Mouse (Mus musculus) liver, postnatal 0 days (tissue): ENCODE results near the gene Gspt1. TPM values are rescaled to one million over a fixed set of nuclear protein-coding genes. Genes with fewer than 3 reads are reported as not detected.
A peak's percentile ranks its signal among the peaks of the same experiment; 100 is the strongest.

Experiments used
- ATAC-seq: fragments of 200-750 bp; cut with Nextera tagmentation; 2 replicates; pipeline ENCODE4 v1.8.0; 2017; ENCODE audit warnings: mild to moderate bottlenecking, moderate library complexity
- DNase-seq: peaks from one replicate; pipeline ENCODE4 v3.0.0-alpha.2; 2016
- H3K27ac ChIP-seq: fragments of 300-500 bp; sonication (generic); 2 replicates; pipeline ENCODE4 v1.5.1; 2014; ENCODE audit warnings: antibody characterized with exemption, moderate library complexity, mild to moderate bottlenecking, low read depth
- H3K27me3 ChIP-seq: fragments of 300-500 bp; sonication (generic); 2 replicates; pipeline ENCODE4 v1.6.1; 2014; ENCODE audit warnings: low read length, control low read depth, mixed read lengths; ENCODE audit not compliant: insufficient read depth
- H3K36me3 ChIP-seq: fragments of 300-500 bp; sonication (generic); replicated peaks from 2 replicates; pipeline ENCODE4 v1.6.1; 2014; ENCODE audit warnings: mild to moderate bottlenecking, control low read depth, low read length, moderate library complexity, mixed read lengths; ENCODE audit not compliant: insufficient read depth
- H3K4me1 ChIP-seq: fragments of 300-500 bp; sonication (generic); 2 replicates; pipeline ENCODE4 v1.6.1; 2014; ENCODE audit warnings: antibody characterized with exemption, mild to moderate bottlenecking, control low read depth; ENCODE audit not compliant: insufficient read depth
- H3K4me2 ChIP-seq: fragments of 300-500 bp; sonication (generic); 2 replicates; pipeline ENCODE4 v1.6.1; 2014; ENCODE audit warnings: low read depth, mild to moderate bottlenecking, low read length, moderate library complexity, mixed read lengths
- H3K4me3 ChIP-seq: fragments of 300-500 bp; sonication (generic); 2 replicates; pipeline ENCODE4 v1.5.1; 2014; ENCODE audit warnings: low read depth, low read length
- H3K9ac ChIP-seq: fragments of 300-500 bp; sonication (generic); replicated peaks from 2 replicates; pipeline ENCODE4 v1.6.1; 2014; ENCODE audit warnings: mild to moderate bottlenecking, moderate library complexity
- H3K9me3 ChIP-seq: fragments of 300-500 bp; sonication (generic); 2 replicates; pipeline ENCODE4 v1.6.1; 2016; ENCODE audit warnings: mild to moderate bottlenecking, control low read depth, low read length, mixed read lengths
- CTCF ChIP-seq: sonication (generic); IDR thresholded peaks from 2 replicates; pipeline ENCODE4 v1.5.1; 2016; ENCODE audit warnings: antibody characterized with exemption, low read depth
- EP300 ChIP-seq: IDR thresholded peaks from 2 replicates; pipeline ENCODE4 v1.6.1; 2016; ENCODE audit warnings: antibody characterized with exemption, low read depth, mild to moderate bottlenecking
- WGBS: fragments of 180-500 bp; shearing (Covaris S2); extraction: QIAGEN DNeasy Blood & Tissue Kit; methylation state at CpG from one replicate; pipeline ENCODE4 v1.1.7; 2014; ENCODE audit not compliant: insufficient replicate concordance; 5-methylcytosine and 5-hydroxymethylcytosine counted together
- polyA plus RNA-seq: library from polyadenylated mRNA; unstranded; fragments of >200 nt; fragmentation: Nextera tagmentation; extraction: Ambion mirVana; gene quantifications from 2 replicates; pipeline ENCODE4 v1.2.1, GENCODE M21; 2015

Gspt1 gene
- polyA plus RNA-seq, 1 experiment from 2014 or later: 25.2 TPM

- DNase-seq: no peak
- TF ChIP-seq EP300: no peak
- no peak for TF ChIP-seq CTCF
- peaks cover 19% of the 10 kb centered on the region for H3K4me1 ChIP-seq
- peaks cover 52% of the 10 kb centered on the region for H3K36me3 ChIP-seq
- 78% methylated on average over 3 of the region's 3 CpGs for WGBS
- H3K4me2 ChIP-seq: no peak overlapping the region
- no peaks in the 10 kb centered on the region for H3K9me3 ChIP-seq
- no peak for ATAC-seq
- no peak overlapping the region for H3K9ac ChIP-seq
- no peak overlapping the region for H3K4me3 ChIP-seq
- H3K27ac ChIP-seq: no peak overlapping the region
- no peaks in the 10 kb centered on the region for H3K27me3 ChIP-seq
Measured at GRCm38 (mm10) chr16:11200247-11200646, 53.9 kb downstream of the Gspt1 start.

DNA sequence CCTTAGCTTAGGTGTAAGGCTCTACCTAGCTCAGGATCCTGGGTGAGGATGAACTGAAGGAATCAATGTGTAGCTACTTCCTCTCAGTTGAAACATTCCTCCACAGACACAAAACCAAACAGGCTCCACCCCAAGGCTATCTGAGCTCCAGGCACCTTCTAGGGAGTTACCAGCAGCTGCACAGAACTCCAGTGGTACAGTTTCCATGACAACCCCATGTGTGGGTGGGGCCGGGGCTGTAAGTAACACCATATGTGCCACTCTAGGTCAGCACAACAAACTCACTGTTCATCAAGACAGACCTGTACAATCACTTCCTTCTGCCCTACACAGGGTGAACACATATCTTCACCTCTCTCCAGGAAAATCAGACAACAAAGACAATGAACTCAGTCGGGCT lies 55.7 kb downstream of the Gspt1 start:
- peak; percentile 34 for DNase-seq
- WGBS: 68% methylated on average over 2 of the region's 2 CpGs
- peaks cover 8% of the 10 kb centered on the region for H3K4me1 ChIP-seq
- H3K4me3 ChIP-seq: no peak overlapping the region
- no peaks in the 10 kb centered on the region for H3K9me3 ChIP-seq
- H3K4me2 ChIP-seq: no peak overlapping the region
- no peak overlapping the region for H3K27ac ChIP-seq
- no peaks in the 10 kb centered on the region for H3K27me3 ChIP-seq
- H3K36me3 ChIP-seq: peaks cover 69% of the 10 kb centered on the region
- H3K9ac ChIP-seq: no peak overlapping the region
- ATAC-seq: no peak
- no peak for TF ChIP-seq CTCF
- TF ChIP-seq EP300: no peak

DNA sequence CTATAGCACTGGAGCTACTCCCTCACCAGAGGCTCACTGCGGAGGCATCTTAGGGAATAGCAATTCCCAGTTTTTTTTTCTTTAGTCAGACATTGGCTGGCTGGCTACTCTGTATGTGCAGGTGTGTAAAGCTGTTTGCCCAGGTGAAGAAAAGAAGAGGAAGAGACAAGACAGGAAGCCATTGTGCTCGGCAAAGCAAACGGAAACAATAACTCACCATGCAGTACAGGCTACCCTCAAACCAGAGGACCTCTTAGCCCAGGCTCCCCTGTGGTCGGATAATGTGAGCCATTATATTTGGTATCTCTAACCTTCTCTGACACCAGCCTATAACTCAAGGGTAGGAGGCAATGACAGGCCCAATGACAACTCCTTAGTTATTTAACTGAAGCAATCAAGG lies 57.1 kb downstream of the Gspt1 start:
- no peak overlapping the region for H3K4me3 ChIP-seq
- no peaks in the 10 kb centered on the region for H3K9me3 ChIP-seq
- 85% methylated on average over 4 of the region's 4 CpGs for WGBS
- H3K27me3 ChIP-seq: no peaks in the 10 kb centered on the region
- no peak overlapping the region for H3K27ac ChIP-seq
- H3K36me3 ChIP-seq: peaks cover 78% of the 10 kb centered on the region
- no peak for DNase-seq
- no peak overlapping the region for H3K4me2 ChIP-seq
- no peak for TF ChIP-seq CTCF
- no peak for TF ChIP-seq EP300
- no peak overlapping the region for H3K9ac ChIP-seq
- no peak for ATAC-seq
- peaks cover 5% of the 10 kb centered on the region for H3K4me1 ChIP-seq

DNA sequence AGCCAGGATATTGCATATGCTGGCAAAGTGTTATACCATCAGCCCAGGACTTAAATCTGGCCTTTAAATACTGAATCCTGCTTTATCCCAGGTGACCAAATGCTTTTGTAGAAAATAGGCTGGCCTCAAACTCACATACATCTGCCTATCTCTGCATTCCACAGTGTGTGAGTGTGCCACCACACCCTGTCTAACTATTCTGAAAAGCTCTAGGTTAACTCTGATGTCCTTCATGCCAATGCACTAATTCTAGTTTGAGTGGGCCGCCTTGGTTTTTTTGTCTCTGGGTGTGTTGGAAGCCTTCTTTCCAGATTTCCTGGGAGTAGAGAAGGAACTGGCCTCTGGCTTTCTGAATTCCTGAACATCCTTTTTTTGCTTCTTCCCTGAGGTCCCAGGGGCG lies 60.9 kb downstream of the Gspt1 start:
- no peaks in the 10 kb centered on the region for H3K4me1 ChIP-seq
- H3K27me3 ChIP-seq: no peaks in the 10 kb centered on the region
- no peak overlapping the region for H3K4me2 ChIP-seq
- H3K9ac ChIP-seq: no peak overlapping the region
- H3K36me3 ChIP-seq: peaks cover 54% of the 10 kb centered on the region
- no peak overlapping the region for H3K4me3 ChIP-seq
- H3K27ac ChIP-seq: no peak overlapping the region
- H3K9me3 ChIP-seq: no peaks in the 10 kb centered on the region
- TF ChIP-seq CTCF: no peak
- WGBS: 87% methylated on average over 2 of the region's 2 CpGs
- ATAC-seq (no peak), DNase-seq (no peak)

- Histone ChIP-seq H3K4me2 (no peak overlapping the region), H3K9me3 (no peaks in the 10 kb centered on the region), H3K9ac (no peak overlapping the region), H3K27me3 (no peaks in the 10 kb centered on the region), H3K4me1 (no peaks in the 10 kb centered on the region), H3K36me3 (peaks cover 25% of the 10 kb centered on the region), H3K27ac (no peak overlapping the region), H3K4me3 (no peak overlapping the region)
- ATAC-seq (no peak), DNase-seq (no peak)
- 85% methylated on average over 7 of the region's 7 CpGs for WGBS
- TF ChIP-seq EP300: no peak
- TF ChIP-seq CTCF: no peak
Measured at GRCm38 (mm10) chr16:11190150-11190549, 64.0 kb downstream of the Gspt1 start.

GRCm38 (mm10) chr16:11177404-11177803 lies 76.7 kb downstream of the Gspt1 start:
- DNase-seq (no peak), ATAC-seq (no peak)
- no peaks in the 10 kb centered on the region for H3K36me3 ChIP-seq
- H3K9ac ChIP-seq: no peak overlapping the region
- TF ChIP-seq CTCF (no peak), EP300 (no peak)
- H3K4me1 ChIP-seq: peaks cover 26% of the 10 kb centered on the region
- H3K4me3 ChIP-seq: no peak overlapping the region
- H3K27me3 ChIP-seq: no peaks in the 10 kb centered on the region
- 67% methylated on average over 2 of the region's 2 CpGs for WGBS
- 0 out of 2 replicates have a peak overlapping the region, but pooled peaks have one; percentile 94 for H3K27ac ChIP-seq
- peak overlapping the region; percentile 72 for H3K4me2 ChIP-seq
- H3K9me3 ChIP-seq: no peaks in the 10 kb centered on the region

DNA sequence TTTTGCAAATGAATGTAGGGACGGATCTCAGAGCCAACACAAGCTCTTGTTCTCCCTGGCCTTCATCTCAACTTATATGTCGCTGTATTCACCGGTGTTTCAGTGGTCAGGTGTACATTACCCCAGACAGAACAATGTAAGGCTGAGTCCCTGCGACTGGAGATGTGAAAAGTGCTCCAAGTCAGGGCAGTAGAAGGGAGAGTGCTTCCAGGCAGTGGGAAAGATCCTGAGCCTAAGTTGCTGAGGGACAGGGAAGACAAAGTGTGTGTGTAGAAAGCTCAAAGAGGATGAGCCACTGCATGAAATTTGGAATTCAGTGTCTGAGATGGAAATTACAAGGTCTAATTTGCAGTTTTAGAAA lies 77.3 kb downstream of the Gspt1 start:
- WGBS: 3% methylated on average over 4 of the region's 4 CpGs
- no peak for DNase-seq

More for the DNA sequence above, 77.3 kb downstream of the Gspt1 start:
- Histone ChIP-seq H3K36me3 (no peaks in the 10 kb centered on the region), H3K9me3 (no peaks in the 10 kb centered on the region), H3K4me2 (peak overlapping the region; percentile 72), H3K27ac (peak overlapping the region; percentile 94), H3K9ac (peak overlapping the region; percentile 89), H3K4me1 (peaks cover 30% of the 10 kb centered on the region), H3K4me3 (peak overlapping the region; percentile 80), H3K27me3 (no peaks in the 10 kb centered on the region)
- TF ChIP-seq CTCF: no peak
- no peak for TF ChIP-seq EP300
- no peak for ATAC-seq
